Mouse (Mus musculus) left cerebral cortex, adult 11 months (tissue): ENCODE results near the gene Prkx.
A peak's percentile ranks its signal among the peaks of the same experiment; 100 is the strongest.

ENCODE experiments used
- DNase-seq: peaks from one replicate; pipeline ENCODE4 v3.0.0; 2022; ENCODE audit warnings: low spot score

The Prkx gene

DNA sequence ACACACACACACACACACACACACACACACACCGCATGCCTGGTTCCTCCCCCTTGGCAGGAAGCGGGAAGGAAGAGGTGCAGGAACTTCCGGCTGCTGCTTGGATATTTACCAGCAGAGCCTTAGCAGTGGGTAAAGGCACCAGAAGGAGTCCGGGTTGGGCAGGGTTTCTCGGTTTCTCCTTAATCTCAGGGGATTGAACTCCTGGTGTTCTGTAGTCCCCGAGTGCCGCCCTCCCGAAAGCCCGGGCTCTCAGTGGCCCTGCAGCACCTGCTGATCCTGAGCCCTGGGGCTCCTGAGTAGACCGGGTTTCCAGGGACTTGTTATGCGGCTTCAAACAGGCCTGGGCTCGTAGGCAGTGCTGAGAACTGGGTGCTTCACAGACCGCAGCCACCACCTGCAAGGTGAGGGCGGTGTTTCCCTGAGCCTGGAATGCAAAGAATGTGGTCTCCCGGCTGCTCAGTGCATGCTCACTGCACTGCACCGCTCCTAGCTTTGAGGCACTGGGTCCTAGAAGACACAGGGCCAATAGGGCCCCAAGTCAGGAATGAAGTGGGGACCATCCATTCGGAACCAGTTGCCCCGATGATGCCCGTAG lies at the start of gene Prkx:
Prkx (minus strand) TSS at position 41 of the 598 bp plus-strand sequence.
- no peak for DNase-seq

DNA sequence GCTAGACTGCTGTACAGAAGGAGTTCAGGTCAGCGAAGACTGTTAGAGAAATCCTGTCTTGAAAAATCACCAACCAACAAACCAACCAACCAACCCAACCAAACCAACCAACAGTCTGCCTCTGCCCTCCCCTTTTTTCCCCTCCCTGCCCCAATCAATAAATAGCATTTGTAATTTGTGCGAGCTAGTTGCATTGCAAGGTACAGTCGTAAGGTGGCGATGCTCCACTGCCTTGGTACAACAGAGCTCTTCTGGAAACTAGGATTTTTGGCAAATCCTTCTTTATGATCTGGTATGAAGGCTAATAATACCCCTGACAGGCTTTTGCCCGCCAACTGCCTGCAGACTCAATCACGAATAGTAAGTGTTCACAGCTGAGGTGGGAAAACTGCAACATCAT lies 16.0 kb upstream of the Prkx start:
- no peak for DNase-seq

GRCm38 (mm10) chrX:77810608-77811206 lies 14.6 kb upstream of the Prkx start:
- peak; percentile 43 for DNase-seq

DNA sequence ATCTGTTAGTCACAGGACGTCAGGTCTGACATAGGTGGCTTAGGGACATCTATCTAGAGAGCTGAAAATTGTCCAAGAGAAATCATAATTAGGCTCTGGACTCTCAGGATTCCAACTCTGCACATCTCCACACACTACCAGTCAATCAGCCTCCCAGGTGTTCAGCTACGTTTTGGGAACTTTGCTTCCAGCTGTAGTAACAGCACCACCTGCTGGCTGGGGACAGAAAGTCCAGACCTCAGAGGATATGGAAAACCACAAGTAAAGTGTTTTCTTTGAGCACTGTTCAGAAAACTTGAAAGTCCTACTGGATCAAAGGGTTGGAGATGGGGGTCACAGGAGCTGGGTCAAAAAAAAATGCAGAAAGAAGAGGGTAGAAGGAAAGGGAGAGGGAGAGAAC lies 12.5 kb upstream of the Prkx start:
- DNase-seq = no peak

GRCm38 (mm10) chrX:77802293-77802692 lies 6.2 kb upstream of the Prkx start:
- DNase-seq = no peak

DNA sequence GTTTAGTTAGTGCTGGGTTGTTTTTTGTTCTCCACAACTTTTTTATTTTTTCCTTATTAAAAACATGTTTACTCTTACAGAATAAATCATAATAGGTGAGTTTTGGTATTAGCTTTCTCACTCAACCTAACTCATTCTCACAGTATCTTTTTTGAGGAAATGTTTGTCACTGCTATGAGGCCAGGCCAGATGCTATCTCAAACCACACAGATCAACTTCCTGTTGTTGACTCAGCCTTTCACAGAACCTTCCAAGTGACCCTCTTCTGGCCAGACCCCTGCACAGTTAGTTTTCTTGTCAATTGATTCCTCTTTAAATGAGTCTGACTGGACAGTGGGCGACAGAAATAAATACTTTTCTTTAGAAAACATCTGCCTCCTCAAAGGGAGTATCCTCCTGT lies 5.5 kb upstream of the Prkx start:
- no peak for DNase-seq

DNA sequence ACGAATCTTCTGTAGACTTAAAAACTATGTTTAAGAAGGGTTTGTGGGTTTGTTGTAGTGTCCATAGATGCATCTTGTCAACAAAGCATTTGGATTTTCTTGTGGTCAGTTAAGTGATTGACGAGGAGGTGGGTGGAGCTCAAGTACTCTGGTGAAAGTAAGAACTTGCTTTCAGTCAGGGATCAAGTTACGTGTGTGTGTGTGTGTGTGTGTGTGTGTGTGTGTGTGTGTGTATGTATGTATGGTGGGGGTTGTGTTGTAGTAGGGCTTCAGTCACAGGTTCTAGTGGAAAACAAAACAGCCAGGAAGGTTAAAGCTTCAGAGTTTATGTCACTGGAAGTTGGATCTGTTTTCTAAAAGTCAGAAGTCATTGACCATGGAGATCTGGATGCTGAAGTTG lies 3.5 kb upstream of the Prkx start:
- no peak for DNase-seq

- DNase-seq = no peak
Measured at GRCm38 (mm10) chrX:77797801-77798200, 1.7 kb upstream of the Prkx start.

DNA sequence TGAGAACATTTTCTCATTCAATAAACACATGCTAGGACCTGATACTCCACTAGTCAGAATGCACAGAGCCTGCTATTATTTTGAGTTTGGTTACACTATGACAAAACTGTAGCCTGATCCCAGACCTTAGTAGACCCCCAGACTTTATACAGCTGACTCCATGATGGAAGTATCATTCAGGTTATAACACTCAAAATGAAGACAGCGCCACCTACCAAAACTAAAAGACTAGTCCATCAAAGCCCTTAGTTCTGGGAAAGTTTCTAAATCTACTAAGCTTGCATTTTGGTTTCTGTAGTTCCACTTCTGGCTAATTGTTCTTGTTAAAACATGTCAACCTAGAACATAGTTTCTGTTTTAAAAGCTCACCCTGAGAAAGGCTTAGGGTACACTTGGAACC lies 838 bp upstream of the Prkx start:
- no peak for DNase-seq

DNA sequence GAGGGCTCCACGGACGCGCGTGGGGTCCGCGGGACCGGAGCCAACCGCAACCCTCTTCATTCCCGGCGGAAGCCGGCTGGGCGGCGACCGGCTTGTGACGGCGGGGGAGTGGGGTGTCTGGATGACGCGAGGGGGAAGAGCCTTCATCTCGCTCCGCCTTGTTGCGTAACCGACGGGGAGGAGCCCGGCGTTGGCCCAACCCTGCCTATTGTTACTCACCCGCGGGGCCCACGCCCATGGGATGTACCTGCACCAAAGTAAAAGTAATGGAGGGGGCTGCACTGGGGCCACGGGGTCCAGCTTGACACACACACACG lies 262 bp downstream of the Prkx start:
- DNase-seq = peak; percentile 82

DNA sequence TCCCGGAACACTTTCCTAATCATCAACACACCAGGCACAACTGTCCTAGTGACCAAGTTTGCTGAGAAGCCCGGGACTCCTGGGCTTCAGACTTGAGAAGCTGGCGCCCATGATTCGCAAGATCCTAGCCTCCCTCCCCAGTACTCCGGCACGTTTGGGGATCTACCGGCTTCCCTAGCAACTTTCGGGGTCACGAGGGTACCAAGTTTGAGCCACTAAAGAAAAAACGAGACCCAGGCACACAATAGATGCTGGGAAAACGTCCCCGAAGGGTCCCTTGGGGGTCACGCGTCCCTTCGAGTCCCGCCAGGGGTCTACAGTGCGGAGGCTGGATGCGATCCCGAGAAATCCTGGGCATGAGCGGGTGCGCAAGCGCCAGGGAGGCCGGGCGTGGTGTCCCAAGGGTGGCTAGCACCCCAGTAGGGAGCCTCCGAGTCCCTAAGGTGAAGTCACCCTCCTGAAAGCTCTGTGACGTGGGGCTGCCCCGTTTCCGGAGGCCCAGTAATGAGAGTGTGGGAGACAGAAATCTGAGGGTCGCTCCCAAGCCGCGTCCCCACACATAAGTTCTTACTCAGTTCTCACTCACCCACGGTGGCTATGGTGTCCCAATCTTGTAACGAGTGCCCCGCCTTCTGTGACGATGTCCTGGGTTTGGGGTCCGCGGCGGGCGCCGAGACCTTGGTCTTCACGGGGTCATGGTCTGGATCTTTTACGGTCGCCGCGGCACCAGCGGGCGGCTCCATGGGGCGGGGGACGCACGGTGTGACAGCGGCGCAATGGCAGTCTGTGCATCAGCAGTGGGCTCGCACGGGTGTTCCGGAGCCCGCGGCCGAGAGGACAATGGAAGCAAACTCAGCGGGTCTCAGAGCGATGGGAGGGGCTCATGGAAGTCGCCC lies 868 bp downstream of the Prkx start:
- DNase-seq = no peak

GRCm38 (mm10) chrX:77788675-77789074 lies 7.4 kb downstream of the Prkx start:
- no peak for DNase-seq

- DNase-seq = no peak
Measured at GRCm38 (mm10) chrX:77786354-77786753, 9.7 kb downstream of the Prkx start.

- DNase-seq = no peak
Measured at GRCm38 (mm10) chrX:77777822-77778221, 18.3 kb downstream of the Prkx start.

- DNase-seq = no peak
Measured at GRCm38 (mm10) chrX:77765153-77765552, 30.9 kb downstream of the Prkx start.

- no peak for DNase-seq
Measured at GRCm38 (mm10) chrX:77744260-77744659, 51.8 kb downstream of the Prkx start.

DNA sequence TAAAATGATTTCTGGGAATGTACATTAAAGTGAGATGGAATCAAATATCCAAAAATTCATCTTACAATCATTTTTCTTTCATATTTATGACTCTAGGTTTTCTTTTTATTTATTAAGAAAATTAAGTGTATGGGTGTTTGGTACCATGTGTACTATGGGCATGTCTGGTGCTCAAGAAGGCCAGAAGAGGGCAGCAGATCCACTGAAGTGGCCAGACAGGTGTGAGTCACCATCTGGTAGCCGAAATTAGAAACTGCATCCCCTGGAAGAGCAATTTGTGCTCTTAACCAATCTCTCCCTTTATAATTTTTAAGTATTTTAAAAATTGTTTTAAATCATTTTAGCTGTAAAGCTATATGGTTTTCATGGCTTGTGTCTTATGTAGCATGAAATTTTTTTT lies 54.7 kb downstream of the Prkx start:
- no peak for DNase-seq

DNA sequence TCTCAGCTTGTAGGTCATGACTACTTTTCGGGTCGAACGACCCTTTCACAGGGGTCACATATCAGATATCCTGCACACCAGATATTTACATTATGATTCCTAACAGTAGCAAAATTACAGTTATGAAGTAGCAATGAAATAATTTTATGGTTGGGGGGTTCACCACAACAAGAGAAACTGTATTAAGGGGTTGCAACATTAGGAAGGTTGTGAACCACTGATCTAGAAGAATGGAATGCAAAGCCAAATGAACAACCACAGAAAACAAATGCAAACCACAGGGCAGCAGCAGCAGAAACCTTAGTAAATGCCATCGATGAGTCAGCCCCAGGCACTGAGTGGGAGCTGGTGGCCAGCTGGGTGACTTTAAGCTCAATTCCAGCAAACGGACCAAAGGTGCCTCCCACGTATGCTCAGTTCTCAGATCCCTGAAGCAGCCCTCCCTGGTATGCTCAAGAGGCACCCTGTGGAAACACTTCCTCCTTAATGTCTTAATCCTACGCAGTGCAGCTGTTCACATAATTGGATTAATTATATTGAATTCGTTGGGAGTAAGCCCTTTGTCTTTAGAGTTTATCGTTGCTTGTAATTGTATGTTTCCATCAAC lies 62.0 kb downstream of the Prkx start:
- no peak for DNase-seq

GRCm38 (mm10) chrX:77720298-77720697 lies 75.8 kb downstream of the Prkx start:
- DNase-seq = no peak
